Comparison of ENCODE assay signal across 18 mouse cellular contexts in the genomic region with DNA sequence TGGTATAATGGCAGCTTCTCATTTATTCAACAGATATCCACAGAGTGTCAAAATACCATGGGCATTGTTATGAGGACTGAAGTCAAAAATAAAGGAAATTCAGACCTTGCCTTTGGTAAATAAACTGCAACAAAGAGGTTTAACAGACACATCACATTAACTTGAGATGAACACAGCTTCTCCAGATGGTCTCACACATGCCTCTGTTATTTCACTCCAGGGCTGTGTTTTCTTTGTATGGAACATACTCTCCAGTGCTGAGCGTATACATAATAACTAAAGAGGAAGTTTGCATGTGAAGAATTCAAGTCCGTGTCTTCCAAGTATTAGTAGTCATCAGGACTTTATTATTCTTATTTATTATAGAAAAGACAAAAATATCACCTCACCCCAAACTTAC.
DNase-seq lines count a peak whose midpoint lies in the region; ATAC-seq and TF ChIP-seq lines count a peak whose summit lies in the region.
"Had no signal": no experiment of that assay in that cellular context is flagged by ENCODE, and none has a peak within 500 bp of the region (broad histone marks: within the 10 kb centered on the region; RNA-seq: fewer than 3 reads in every experiment).

No protein-coding gene starts in this region.

- H3K9ac ChIP-seq in forebrain, embryonic 16.5 days (replicated peaks; ENCODE audit: low read depth, low read length) = no peak overlapping the region
- no peak overlapping the region for H3K9ac ChIP-seq in forebrain, embryonic 11.5 days (ENCODE audit: low read length)
- H3K9ac ChIP-seq: embryonic facial prominence, embryonic 13.5 days; embryonic facial prominence, embryonic 15.5 days; forebrain, embryonic 12.5 days had no signal

- intact Hi-C loops in gastrocnemius, adult 2 months (cut with DNase I) = no loop called here

- DNase-seq in forebrain, embryonic 11.5 days (ENCODE audit: low spot score) = no peak
- DNase-seq in gastrocnemius, adult 2 months = no peak
- DNase-seq in gastrocnemius, adult 18-20 months (ENCODE audit: low spot score) = no peak
- DNase-seq: adrenal gland, adult 2 months; adrenal gland, postnatal 10 days; adrenal gland, postnatal 25 days; cerebellum, adult 11 months; cerebellum, adult 18-20 months; cerebellum, adult 8-10 months; cerebellum, adult 9-11 months; cerebellum, postnatal 14 days; cerebellum, postnatal 36 days; embryo, embryonic 11 days had no signal

- H3K4me2 ChIP-seq in forebrain, embryonic 16.5 days (ENCODE audit: low read length) = no peak overlapping the region
- no peak overlapping the region for H3K4me2 ChIP-seq in forebrain, embryonic 11.5 days (ENCODE audit: low read depth, low read length, severe bottlenecking)
- H3K4me2 ChIP-seq: embryonic facial prominence, embryonic 13.5 days; embryonic facial prominence, embryonic 15.5 days; forebrain, embryonic 12.5 days had no signal

- no peaks in the 10 kb centered on the region for H3K4me1 ChIP-seq in forebrain, embryonic 16.5 days (replicated peaks; ENCODE audit: control insufficient read depth, insufficient read depth, low read length)
- no peaks in the 10 kb centered on the region; the same call in 1 of the 2 replicates for H3K4me1 ChIP-seq in forebrain, embryonic 11.5 days (replicated peaks; ENCODE audit: control insufficient read depth, insufficient read depth, low read length)
- H3K4me1 ChIP-seq: embryonic facial prominence, embryonic 13.5 days; forebrain, embryonic 12.5 days had no signal

- TF ChIP-seq CTCF in gastrocnemius, adult 2 months (IDR thresholded peaks at IDR 0.05) = no peak

- no peak overlapping the region for H3K4me3 ChIP-seq in forebrain, embryonic 16.5 days (replicated peaks; ENCODE audit: low read length)
- H3K4me3 ChIP-seq in forebrain, embryonic 11.5 days (ENCODE audit: low read depth, low read length) = no peak overlapping the region
- H3K4me3 ChIP-seq in gastrocnemius, adult 2 months = no peak overlapping the region
- H3K4me3 ChIP-seq: embryonic facial prominence, embryonic 13.5 days; embryonic facial prominence, embryonic 15.5 days; erythroblast, embryonic 14.5 days; forebrain, embryonic 12.5 days had no signal

- no peak overlapping the region for H3K27ac ChIP-seq in forebrain, embryonic 16.5 days (ENCODE audit: low read length)
- no peak overlapping the region for H3K27ac ChIP-seq in forebrain, embryonic 11.5 days (ENCODE audit: low read depth, low read length)
- peak overlapping the region; percentile 31; the same call in 1 of the 2 replicates for H3K27ac ChIP-seq in gastrocnemius, adult 2 months
- H3K27ac ChIP-seq: embryonic facial prominence, embryonic 13.5 days; embryonic facial prominence, embryonic 15.5 days; forebrain, embryonic 12.5 days had no signal

- whole genome bisulfite sequencing in forebrain, embryonic 16.5 days = 68% methylated on average over 2 of the region's 2 CpGs
- 85% methylated on average over 2 of the region's 2 CpGs for WGBS in forebrain, embryonic 11.5 days

- no peaks in the 10 kb centered on the region for H3K27me3 ChIP-seq in forebrain, embryonic 16.5 days (replicated peaks; ENCODE audit: control insufficient read depth, insufficient read depth, low read length)
- H3K27me3 ChIP-seq in forebrain, embryonic 11.5 days (ENCODE audit: control insufficient read depth, insufficient read depth, low read length) = no peaks in the 10 kb centered on the region
- H3K27me3 ChIP-seq: embryonic facial prominence, embryonic 13.5 days; embryonic facial prominence, embryonic 15.5 days; forebrain, embryonic 12.5 days had no signal

- H3K9me3 ChIP-seq in forebrain, embryonic 16.5 days (ENCODE audit: control insufficient read depth, low read length) = no peaks in the 10 kb centered on the region
- no peaks in the 10 kb centered on the region for H3K9me3 ChIP-seq in forebrain, embryonic 11.5 days (ENCODE audit: control insufficient read depth, low read length)
- H3K9me3 ChIP-seq: embryonic facial prominence, embryonic 15.5 days; forebrain, embryonic 12.5 days had no signal

- ATAC-seq in forebrain, embryonic 16.5 days = peak; percentile 59; the same call in 1 of the 2 replicates
- no peak for ATAC-seq in forebrain, embryonic 11.5 days (replicated peaks; ENCODE audit: low FRiP score)

- H3K36me3 ChIP-seq in forebrain, embryonic 16.5 days (ENCODE audit: control insufficient read depth, insufficient read depth) = no peaks in the 10 kb centered on the region
- no peaks in the 10 kb centered on the region for H3K36me3 ChIP-seq in forebrain, embryonic 11.5 days (ENCODE audit: control insufficient read depth, insufficient read depth, low read length)
- H3K36me3 ChIP-seq: embryonic facial prominence, embryonic 13.5 days; embryonic facial prominence, embryonic 15.5 days; forebrain, embryonic 12.5 days had no signal
